Mouse (Mus musculus): ENCODE data around the gene Nedd9.

GRCm38 (mm10) chr13:41337407-41337806, 149.8 kb downstream of the Nedd9 start:
- no peak for TF ChIP-seq POLR2A (IDR thresholded peaks at IDR 0.05; ENCODE audit: borderline replicate concordance, control insufficient read depth, low read depth, low read length)
- TF ChIP-seq CTCF (IDR thresholded peaks at IDR 0.05; ENCODE audit: control insufficient read depth, insufficient read depth, low read length): no peak

Measured in bone marrow, adult 2 months (tissue).